Mouse (Mus musculus): ENCODE measurements around the gene Ano2. TPM values are rescaled to one million over a fixed set of nuclear protein-coding genes. Genes with fewer than 3 reads are reported as not detected.
A peak's percentile ranks its signal among the peaks of the same experiment; 100 is the strongest.

The Ano2 gene
- total RNA-seq (2021) = under 1 TPM in 1 of 2 experiments, not detected in 1; 0.07 TPM
- long read RNA-seq, experiment 1 = 0 reads
- long read RNA-seq, experiment 2 = 0 reads

- peak in 1 of 2 experiments; percentile 18 for DNase-seq
Observed at GRCm38 (mm10) chr6:125690057-125690703, at the start of gene Ano2. TSS of gene Ano2 (plus strand) at chr6:125690419.

- DNase-seq = no peak
Observed at GRCm38 (mm10) chr6:125640486-125640885, 49.7 kb upstream of the Ano2 start.

GRCm38 (mm10) chr6:125641146-125641545, 49.1 kb upstream of the Ano2 start:
- DNase-seq = no peak

GRCm38 (mm10) chr6:125648964-125649363, 41.3 kb upstream of the Ano2 start:
- peak; percentile 76 to 88 for DNase-seq

- DNase-seq = no peak
Observed at GRCm38 (mm10) chr6:125651335-125651734, 38.9 kb upstream of the Ano2 start.

- peak; percentile 7 to 17 for DNase-seq
Observed at GRCm38 (mm10) chr6:125653416-125653815, 36.8 kb upstream of the Ano2 start.

GRCm38 (mm10) chr6:125656921-125657320, 33.3 kb upstream of the Ano2 start:
- DNase-seq = no peak

GRCm38 (mm10) chr6:125657966-125658365, 32.3 kb upstream of the Ano2 start:
- DNase-seq = no peak

- DNase-seq = peak; percentile 86 to 87
Observed at GRCm38 (mm10) chr6:125661106-125661877, 28.9 kb upstream of the Ano2 start.

- peak; percentile 8 to 15 for DNase-seq
Observed at GRCm38 (mm10) chr6:125663906-125664305, 26.3 kb upstream of the Ano2 start.

GRCm38 (mm10) chr6:125671835-125672234, 18.4 kb upstream of the Ano2 start:
- DNase-seq = no peak

- no peak for DNase-seq
Observed at GRCm38 (mm10) chr6:125678492-125678891, 11.7 kb upstream of the Ano2 start.

GRCm38 (mm10) chr6:125680613-125681012, 9.6 kb upstream of the Ano2 start:
- DNase-seq = no peak

- DNase-seq = no peak
Observed at GRCm38 (mm10) chr6:125685420-125685819, 4.8 kb upstream of the Ano2 start.

- peak in 1 of 2 experiments; percentile 32 for DNase-seq
Observed at GRCm38 (mm10) chr6:125687986-125688385, 2.2 kb upstream of the Ano2 start.

GRCm38 (mm10) chr6:125701146-125701545, 10.9 kb downstream of the Ano2 start:
- no peak for DNase-seq

- DNase-seq = no peak
Observed at GRCm38 (mm10) chr6:125711261-125711660, 21.0 kb downstream of the Ano2 start.

- DNase-seq = peak in 1 of 2 experiments; percentile 9
Observed at GRCm38 (mm10) chr6:125726408-125726807, 36.2 kb downstream of the Ano2 start.

GRCm38 (mm10) chr6:125727484-125727911, 37.3 kb downstream of the Ano2 start:
- DNase-seq = no peak

- peak; percentile 64 to 68 for DNase-seq
Observed at GRCm38 (mm10) chr6:125729471-125729870, 39.3 kb downstream of the Ano2 start.

- DNase-seq = no peak
Observed at GRCm38 (mm10) chr6:125729986-125730535, 39.8 kb downstream of the Ano2 start.

GRCm38 (mm10) chr6:125737511-125738285, 47.5 kb downstream of the Ano2 start:
- DNase-seq = peak; percentile 11 to 12
